ENCODE assay signal across 15 mouse cellular contexts in genomic region chr14:75641369-75641768, GRCm38 (mm10). TPM values are rescaled to one million over a fixed set of nuclear protein-coding genes. Genes with fewer than 3 reads are reported as not detected.
DNase-seq lines count a peak whose midpoint lies in the region; ATAC-seq and TF ChIP-seq lines count a peak whose summit lies in the region.
"Had no signal": no experiment of that assay in that cellular context is flagged by ENCODE, and none has a peak within 500 bp of the region (broad histone marks: within the 10 kb centered on the region; RNA-seq: fewer than 3 reads in every experiment).

No protein-coding gene starts in this region.

- H3K9ac ChIP-seq in forebrain, postnatal 0 days, result no peak overlapping the region
- H3K9ac ChIP-seq: neural tube, embryonic 12.5 days had no signal

- no peaks in the 10 kb centered on the region for H3K27me3 ChIP-seq in cerebellum, adult 2 months (ENCODE audit: control insufficient read depth, insufficient read depth, low read length)
- H3K27me3 ChIP-seq in forebrain, postnatal 0 days (ENCODE audit: insufficient read depth, low read length), result no peaks in the 10 kb centered on the region
- H3K27me3 ChIP-seq: neural tube, embryonic 12.5 days had no signal

- DNase-seq in cerebellum, adult 2 months, result no peak
- DNase-seq in cerebellum, adult 8-10 months, result no peak
- no peak for DNase-seq in left cerebral cortex, adult 2 months (ENCODE audit: extremely low spot score in 1 of 2, low spot score in 2 of 2)
- DNase-seq in left cerebral cortex, adult 11 months (ENCODE audit: low spot score), result no peak
- DNase-seq in 416B (ENCODE audit: low read depth), result peak; percentile 20
- DNase-seq in forebrain, postnatal 0 days, result peak; percentile 55
- no peak for DNase-seq in urinary bladder, postnatal 14 days (ENCODE audit: low spot score)
- no peak for DNase-seq in frontal cortex, postnatal 36 days (ENCODE audit: low spot score in 2 of 2)
- DNase-seq: B cell, adult 2 months had no signal

- H3K36me3 ChIP-seq in forebrain, postnatal 0 days (ENCODE audit: insufficient read depth), result no peaks in the 10 kb centered on the region
- H3K36me3 ChIP-seq: neural tube, embryonic 12.5 days had no signal

- no peak overlapping the region for H3K4me2 ChIP-seq in forebrain, postnatal 0 days (ENCODE audit: low read depth)
- H3K4me2 ChIP-seq: neural tube, embryonic 12.5 days had no signal

- intact Hi-C loops in left cerebral cortex, adult 2 months (cut with DNase I), result loop anchor here (5.0 kb wide), 2 partner anchors 264 to 444 kb away; no protein-coding TSS in a partner anchor

- no peak for TF ChIP-seq POLR2A in cerebellum, adult 2 months (IDR thresholded peaks at IDR 0.05; ENCODE audit: borderline replicate concordance, insufficient read depth, low read length)

- peak; percentile 15; the same call in 1 of the 2 replicates for TF ChIP-seq CTCF in cerebellum, adult 2 months (IDR thresholded peaks at IDR 0.05; ENCODE audit: borderline replicate concordance, insufficient read depth, low read depth, low read length)
- peak; percentile 29 for TF ChIP-seq CTCF in left cerebral cortex, adult 2 months (IDR thresholded peaks at IDR 0.05)
- peak; percentile 61 for TF ChIP-seq CTCF in forebrain, postnatal 0 days (IDR thresholded peaks at IDR 0.05; ENCODE audit: low read depth)

- no peak overlapping the region for H3K4me3 ChIP-seq in cerebellum, adult 2 months (replicated peaks; ENCODE audit: insufficient read depth, low read depth, low read length)
- no peak overlapping the region for H3K4me3 ChIP-seq in left cerebral cortex, adult 2 months
- H3K4me3 ChIP-seq in forebrain, postnatal 0 days (ENCODE audit: low read depth, low read length), result no peak overlapping the region
- H3K4me3 ChIP-seq: neural tube, embryonic 12.5 days had no signal

- ATAC-seq in forebrain, postnatal 0 days, result peak; percentile 75

- WGBS in cerebellum, adult 2 months, result 80% methylated on average over 6 of the region's 6 CpGs
- 53% methylated on average over 6 of the region's 6 CpGs for WGBS in forebrain, postnatal 0 days

- peaks cover 8% of the 10 kb centered on the region; the same call in 1 of the 2 replicates for H3K4me1 ChIP-seq in cerebellum, adult 2 months (ENCODE audit: control insufficient read depth, insufficient read depth, low read length)
- no peaks in the 10 kb centered on the region for H3K4me1 ChIP-seq in forebrain, postnatal 0 days (ENCODE audit: insufficient read depth)

- no peak overlapping the region for H3K27ac ChIP-seq in cerebellum, adult 2 months (ENCODE audit: insufficient read depth, low read length)
- H3K27ac ChIP-seq in left cerebral cortex, adult 2 months, result no peak overlapping the region
- H3K27ac ChIP-seq in forebrain, postnatal 0 days (ENCODE audit: low read depth, low read length), result no peak overlapping the region
- H3K27ac ChIP-seq: macrophage; neural tube, embryonic 12.5 days had no signal

- H3K9me3 ChIP-seq in forebrain, postnatal 0 days (ENCODE audit: low read length), result no peaks in the 10 kb centered on the region
- H3K9me3 ChIP-seq: neural tube, embryonic 12.5 days had no signal

RNA-seq across cellular contexts. Expression of gene Erich6b, which starts 0.7 kb away (rescaled TPM):
- not detected in 2 replicates for polyA plus RNA-seq in cerebellum, adult 2 months (2012; rRNA removed)
- total RNA-seq in left cerebral cortex, adult 2 months (2021), result not detected
- not detected in 2 replicates for total RNA-seq in forebrain, postnatal 0 days (2014; rRNA removed)
- not detected in 2 replicates for polyA plus RNA-seq in forebrain, postnatal 0 days (2015; fragmentation: Nextera tagmentation; extraction: Ambion mirVana)
- total RNA-seq: adrenal gland, postnatal 25 days; common myeloid progenitor, adult 5-6 weeks; gastrocnemius, adult 18-20 months had no signal
- polyA plus RNA-seq: heart, embryonic 16.5 days; macrophage; neural tube, embryonic 12.5 days had no signal

RNA-seq across cellular contexts. Expression of gene Spert, which starts 48.5 kb away (rescaled TPM):
- not detected in 2 replicates for polyA plus RNA-seq in cerebellum, adult 2 months (2012; rRNA removed)
- not detected for total RNA-seq in left cerebral cortex, adult 2 months (2021)
- not detected in 2 replicates for total RNA-seq in forebrain, postnatal 0 days (2014; rRNA removed)
- not detected in 2 replicates for polyA plus RNA-seq in forebrain, postnatal 0 days (2015; fragmentation: Nextera tagmentation; extraction: Ambion mirVana)
- total RNA-seq: adrenal gland, postnatal 25 days; common myeloid progenitor, adult 5-6 weeks; gastrocnemius, adult 18-20 months had no signal
- polyA plus RNA-seq: heart, embryonic 16.5 days; macrophage; neural tube, embryonic 12.5 days had no signal

Comparison
In these comparisons a context has a peak if more than half of its experiments do, and no peak if none do; other contexts are left out.
1. DNase-seq: peak in 416B (single experiment) and forebrain, postnatal 0 days (single experiment); none in cerebellum, adult 2 months (0 of 2), cerebellum, adult 8-10 months (single experiment), left cerebral cortex, adult 2 months (0 of 2), left cerebral cortex, adult 11 months (single experiment), urinary bladder, postnatal 14 days (single experiment) and frontal cortex, postnatal 36 days (0 of 2).
2. Peak in every context shown above with its lines, with median percentiles within 50 percentile points of each other: CTCF ChIP-seq.